Mouse (Mus musculus) urinary bladder, postnatal 14 days (tissue): ENCODE results near the gene Tspan3.
A peak's percentile ranks its signal among the peaks of the same experiment; 100 is the strongest.

ENCODE experiments used
- DNase-seq: peaks from one replicate; pipeline ENCODE4 v3.0.0; 2021; ENCODE audit warnings: low spot score

Tspan3 gene

GRCm38 (mm10) chr9:56108174-56108573 lies 57.1 kb downstream of the Tspan3 start:
- DNase-seq: no peak

DNA sequence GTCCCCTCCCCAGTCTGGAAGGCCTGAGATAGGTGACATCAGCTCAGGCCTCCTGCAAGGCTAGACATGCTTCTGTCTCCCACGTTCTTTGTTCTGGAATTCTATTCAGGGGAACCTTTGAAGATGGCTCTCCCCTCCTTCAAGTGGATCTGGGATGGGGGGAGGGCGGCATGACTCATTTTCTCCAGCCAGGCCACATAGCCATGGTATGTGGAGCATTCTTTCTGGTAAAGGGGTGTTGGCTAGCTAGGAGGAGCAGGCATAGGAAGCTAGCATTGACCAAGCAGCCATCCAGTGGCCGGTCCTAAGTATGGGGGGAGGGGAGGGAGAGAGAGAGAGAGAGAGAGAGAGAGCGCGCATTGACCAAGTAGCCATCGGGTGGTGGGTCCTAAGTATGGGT lies 57.8 kb downstream of the Tspan3 start:
- no peak for DNase-seq

DNA sequence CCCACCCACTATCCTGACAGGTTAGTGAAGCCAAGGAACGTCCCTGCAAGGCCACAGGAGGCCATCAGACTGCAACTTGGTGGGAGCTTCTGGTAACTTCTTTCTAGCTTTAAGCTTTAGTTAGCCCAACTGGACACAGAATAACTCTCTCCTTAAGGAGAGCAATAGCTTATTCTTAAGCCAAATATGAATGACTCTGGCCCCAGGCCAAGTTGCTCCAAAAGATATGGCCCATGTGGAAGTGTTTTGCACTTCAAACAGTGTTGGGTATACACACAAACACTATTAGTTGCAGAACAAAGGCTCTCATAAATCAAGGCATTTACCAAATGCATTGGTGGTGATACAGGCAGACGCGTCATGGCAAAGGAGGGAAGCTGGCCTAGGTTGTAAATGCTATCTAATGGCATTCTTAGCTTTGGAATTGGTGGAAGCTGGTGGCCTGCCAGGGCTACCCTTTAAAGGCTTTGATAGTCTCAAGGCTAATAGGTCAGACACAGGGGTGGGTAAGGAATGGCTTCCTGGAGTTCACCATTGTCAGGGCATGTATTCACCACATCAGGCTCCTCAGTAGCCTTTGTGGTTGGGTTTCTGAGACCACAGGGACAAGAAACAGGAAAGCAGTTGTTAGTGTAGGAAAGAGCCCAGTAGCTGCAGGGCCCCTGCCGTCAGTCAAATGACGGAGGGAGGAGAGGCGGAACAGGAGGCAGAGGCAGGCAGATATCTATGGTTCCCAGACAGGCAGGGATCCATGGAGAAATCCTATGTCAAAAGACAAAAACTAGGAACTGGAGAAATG lies 58.8 kb downstream of the Tspan3 start:
- no peak for DNase-seq

GRCm38 (mm10) chr9:56104921-56105320 lies 60.4 kb downstream of the Tspan3 start:
- no peak for DNase-seq

- DNase-seq: no peak
Measured at GRCm38 (mm10) chr9:56101022-56101421, 64.3 kb downstream of the Tspan3 start.

DNA sequence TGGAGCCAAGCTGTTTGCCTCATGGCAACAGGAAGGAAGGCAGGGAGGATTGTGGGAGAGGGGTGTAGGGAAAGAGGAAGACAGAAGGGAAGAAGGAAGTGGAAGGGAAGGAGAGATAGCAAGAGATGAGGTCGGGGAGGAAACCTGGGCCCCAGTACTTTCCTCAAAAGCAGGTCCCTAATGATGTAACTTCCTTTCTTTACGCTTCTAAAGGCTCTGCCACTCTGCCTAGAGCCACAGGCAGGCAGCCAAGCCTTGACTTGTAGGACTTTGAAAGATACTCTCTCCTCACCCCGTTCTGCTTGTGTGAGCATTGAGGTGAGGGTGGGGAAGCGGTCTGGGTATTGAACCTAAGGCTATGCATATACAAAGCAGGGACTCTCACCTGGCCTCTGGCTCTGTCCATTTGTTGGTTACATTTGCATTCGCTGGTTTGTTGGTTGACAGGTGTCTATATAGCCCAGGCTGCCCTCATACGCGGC lies 65.2 kb downstream of the Tspan3 start:
- no peak for DNase-seq

- DNase-seq: no peak
Measured at GRCm38 (mm10) chr9:56097584-56098298, 67.5 kb downstream of the Tspan3 start.

DNA sequence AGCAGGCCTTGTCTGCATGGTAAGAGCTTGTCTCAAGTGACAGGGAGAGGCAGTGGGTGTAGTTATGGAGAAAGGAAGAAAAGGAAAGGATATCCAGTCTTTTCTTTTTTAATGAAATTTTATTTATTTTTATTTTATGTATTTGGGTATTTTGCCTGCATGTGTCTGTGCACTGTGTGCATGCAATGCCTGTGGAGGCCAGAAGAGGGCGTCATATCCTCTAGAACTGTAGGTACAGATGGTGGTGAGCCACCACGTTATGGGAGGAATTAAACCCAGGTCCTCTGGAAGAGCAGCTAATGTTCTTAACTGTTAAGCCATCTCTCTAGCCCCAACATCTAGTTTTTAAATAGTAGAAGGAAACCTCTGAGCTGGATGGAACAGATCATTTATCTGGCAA lies 73.2 kb downstream of the Tspan3 start:
- DNase-seq: no peak

- no peak for DNase-seq
Measured at GRCm38 (mm10) chr9:56090546-56091225, 74.6 kb downstream of the Tspan3 start.

- DNase-seq: peak; percentile 79
Measured at GRCm38 (mm10) chr9:56089778-56090520, 75.3 kb downstream of the Tspan3 start, which contains the start of gene Pstpip1. Gene Pstpip1, plus strand, starts transcription at chr9:56089962.

GRCm38 (mm10) chr9:56086524-56086923 lies 78.8 kb downstream of the Tspan3 start:
- DNase-seq: no peak
